Mouse (Mus musculus) adrenal gland, postnatal 10 days (tissue): Measurements from ENCODE around the gene Luc7l3. TPM values are rescaled to one million over a fixed set of nuclear protein-coding genes. Genes with fewer than 3 reads are reported as not detected.

ENCODE experiments used
- DNase-seq: peaks from one replicate; pipeline ENCODE4 v3.0.0; 2021; ENCODE audit warnings: mixed read lengths
- total RNA-seq, 2 experiments: library from RNA; stranded (reverse); gene quantifications; 2 replicates each; pipeline ENCODE4 v1.2.3; 2021

Gene Luc7l3
- total RNA-seq, 2 experiments from 2014 or later: 48.8 to 77.4 TPM

DNA sequence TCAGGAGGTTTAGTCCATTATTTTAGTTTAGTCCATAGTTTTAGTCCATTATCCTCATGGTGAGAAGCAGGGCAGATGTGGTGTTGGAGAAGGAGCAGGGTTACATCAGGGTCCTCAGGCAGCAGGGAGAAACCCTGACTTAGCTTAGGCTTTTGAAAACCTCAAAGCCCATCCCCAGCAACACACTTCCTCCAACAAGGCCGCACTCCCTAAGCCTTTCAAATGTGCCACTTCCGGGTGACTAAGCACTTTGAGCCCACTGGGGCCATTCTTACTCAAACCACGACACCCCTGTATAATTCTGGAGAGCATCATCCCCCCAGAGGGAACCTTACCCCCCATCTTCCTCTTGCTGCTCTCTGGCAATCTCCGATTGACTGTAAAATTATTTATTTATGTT lies 62.0 kb downstream of the Luc7l3 start:
- DNase-seq: no peak

DNA sequence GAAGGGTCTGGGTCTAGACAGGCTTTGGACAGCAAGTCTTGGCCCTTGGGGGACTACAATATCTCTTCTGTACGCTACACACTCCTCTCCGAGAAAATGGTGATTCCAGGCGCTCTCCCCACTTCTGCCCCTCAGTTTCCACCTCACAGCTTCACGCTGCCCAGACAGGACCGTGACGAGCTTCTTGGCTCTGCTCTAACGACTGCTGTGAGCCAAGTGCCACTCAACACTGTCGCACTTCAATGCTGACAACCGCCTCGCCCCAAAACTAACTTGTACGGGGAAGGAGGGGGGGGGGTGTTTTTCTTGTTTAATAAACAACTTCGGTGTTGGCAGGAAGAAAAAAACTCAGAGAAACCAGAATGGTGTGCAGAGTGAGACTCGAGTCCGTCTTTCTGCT lies 63.8 kb downstream of the Luc7l3 start:
- no peak for DNase-seq

DNA sequence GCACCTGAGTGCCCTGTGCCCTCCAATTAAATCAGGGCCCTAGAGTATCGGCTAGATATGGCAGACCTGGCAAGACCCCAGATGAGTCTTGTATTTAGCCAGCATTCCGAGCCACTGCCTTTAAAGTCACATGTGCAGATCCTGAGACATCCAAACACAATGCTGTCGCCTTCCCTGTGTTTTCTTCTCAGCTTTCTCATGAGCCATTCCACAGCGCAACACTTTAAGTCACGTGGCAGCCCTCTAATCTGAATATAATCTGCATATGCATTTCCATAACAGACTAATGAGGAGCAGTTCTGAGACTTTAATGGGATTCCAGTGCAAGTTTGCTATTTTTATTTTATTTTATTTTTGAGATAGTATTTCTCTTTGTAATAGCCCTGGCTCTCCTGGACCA lies 66.1 kb downstream of the Luc7l3 start:
- DNase-seq: no peak

DNA sequence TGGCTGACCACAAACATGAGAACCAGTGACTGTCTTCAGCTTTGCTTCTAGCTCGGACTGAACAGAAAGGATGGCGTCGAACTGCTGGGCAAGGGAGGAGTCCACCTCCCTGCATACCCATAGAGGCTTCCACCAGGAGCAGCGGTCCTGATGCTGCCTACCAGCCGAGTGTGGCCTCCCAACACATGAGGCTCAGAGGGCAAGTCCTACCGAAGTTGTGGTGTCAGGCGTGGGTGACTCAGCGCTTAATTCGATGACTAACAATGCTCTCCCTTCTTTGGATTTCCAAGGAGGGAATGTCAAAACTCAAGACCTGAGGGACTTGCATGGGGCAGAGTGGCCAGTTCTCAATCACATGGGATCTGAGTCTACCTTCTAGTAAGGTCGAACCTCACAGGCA lies 68.1 kb downstream of the Luc7l3 start:
- no peak for DNase-seq

DNA sequence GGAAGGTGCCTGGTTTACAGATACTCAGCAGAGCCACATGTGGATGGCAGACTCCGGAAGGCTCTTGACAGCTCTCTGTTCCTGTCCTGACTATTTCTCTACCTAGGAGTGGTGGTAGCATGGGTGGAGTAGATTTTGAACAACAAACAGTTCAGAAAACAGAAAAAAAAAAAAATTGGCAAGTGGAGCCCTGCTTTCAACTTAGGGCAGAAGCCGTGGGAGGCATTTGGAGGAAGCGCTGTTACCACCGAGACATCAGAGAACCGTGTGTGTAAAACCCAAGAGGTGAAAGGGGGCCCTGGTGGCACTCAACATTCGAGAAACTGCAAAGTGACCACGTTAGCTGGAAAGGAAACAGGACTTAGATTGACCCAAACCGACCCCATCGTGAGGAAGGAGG lies 68.6 kb downstream of the Luc7l3 start:
- DNase-seq: no peak

DNA sequence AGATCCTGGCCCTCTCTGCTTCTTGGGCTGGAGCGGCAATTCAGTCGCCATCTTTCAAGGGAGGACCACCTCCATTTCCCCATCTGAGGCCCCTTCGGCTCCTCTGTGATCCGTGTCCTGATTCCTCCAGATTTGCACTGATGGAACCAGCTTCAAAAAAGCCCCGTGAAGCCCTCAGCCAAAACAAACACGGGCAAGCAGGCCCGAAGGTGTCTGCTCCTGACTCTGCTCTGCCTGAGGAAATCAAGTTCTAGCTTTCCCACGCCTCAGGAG lies 75.1 kb downstream of the Luc7l3 start:
- DNase-seq: no peak

DNA sequence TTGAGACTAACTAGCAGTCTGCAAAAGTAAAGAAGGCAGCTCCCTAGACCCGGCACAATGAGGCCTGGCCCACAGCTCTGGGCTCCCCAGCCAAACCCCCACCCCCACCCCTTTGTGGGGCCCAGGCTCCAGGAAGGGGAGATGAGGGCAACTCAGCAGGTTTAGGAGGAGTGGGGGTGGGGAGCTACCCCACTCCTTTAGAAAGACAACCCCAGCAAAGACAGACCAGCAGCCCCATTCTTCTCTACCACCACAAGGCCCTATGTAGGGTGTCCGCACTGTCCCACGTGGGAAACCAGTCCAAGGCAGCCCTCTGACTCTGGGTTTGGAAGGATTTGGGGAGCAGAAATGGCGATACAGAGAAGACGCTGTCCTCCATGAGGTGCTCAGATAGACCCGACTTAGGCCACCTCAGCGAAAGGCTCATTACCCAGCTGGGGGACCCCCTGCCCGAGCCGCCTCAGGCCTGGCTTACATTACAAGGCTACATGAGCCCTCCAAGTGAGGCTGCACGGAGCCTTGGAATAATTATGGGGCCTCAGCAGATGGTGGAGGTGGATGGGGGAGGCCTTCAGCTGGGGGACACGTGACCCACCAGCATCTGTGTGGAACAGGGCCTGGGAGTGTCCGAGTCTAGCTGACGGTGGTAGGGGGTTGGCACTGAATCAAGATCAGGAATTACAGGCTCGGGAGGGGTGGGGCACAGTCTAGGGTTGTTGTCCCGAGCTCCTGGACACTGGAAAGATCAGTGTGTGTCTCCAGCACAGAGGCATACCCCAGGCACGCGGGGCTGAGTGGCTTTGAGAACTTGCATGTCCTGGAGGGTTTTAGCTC lies 75.6 kb downstream of the Luc7l3 start, which contains the start of gene Wfikkn2:
Wfikkn2 (minus strand) TSS at position 51 of the 834 bp plus-strand sequence.
- no peak for DNase-seq

DNA sequence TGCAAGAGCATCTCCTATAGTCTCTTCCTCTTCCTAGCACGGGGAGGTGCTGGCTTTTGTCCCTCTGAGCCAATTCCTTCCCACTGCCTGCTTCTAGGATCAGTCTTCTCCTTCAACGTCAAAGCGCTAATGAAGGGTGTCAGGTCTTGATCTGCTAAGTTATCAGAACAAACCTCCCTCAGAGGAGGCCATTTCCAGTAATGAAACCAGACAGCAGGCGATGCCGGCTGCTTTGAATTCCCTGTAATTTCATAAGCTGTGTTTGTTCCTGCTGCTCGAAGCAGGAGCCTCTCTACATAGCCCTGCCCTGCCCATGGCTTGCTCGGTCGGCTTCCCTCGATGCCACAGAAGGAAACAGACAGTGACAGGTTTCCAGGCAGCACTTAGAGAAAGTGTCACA lies 77.4 kb downstream of the Luc7l3 start:
- DNase-seq: no peak

DNA sequence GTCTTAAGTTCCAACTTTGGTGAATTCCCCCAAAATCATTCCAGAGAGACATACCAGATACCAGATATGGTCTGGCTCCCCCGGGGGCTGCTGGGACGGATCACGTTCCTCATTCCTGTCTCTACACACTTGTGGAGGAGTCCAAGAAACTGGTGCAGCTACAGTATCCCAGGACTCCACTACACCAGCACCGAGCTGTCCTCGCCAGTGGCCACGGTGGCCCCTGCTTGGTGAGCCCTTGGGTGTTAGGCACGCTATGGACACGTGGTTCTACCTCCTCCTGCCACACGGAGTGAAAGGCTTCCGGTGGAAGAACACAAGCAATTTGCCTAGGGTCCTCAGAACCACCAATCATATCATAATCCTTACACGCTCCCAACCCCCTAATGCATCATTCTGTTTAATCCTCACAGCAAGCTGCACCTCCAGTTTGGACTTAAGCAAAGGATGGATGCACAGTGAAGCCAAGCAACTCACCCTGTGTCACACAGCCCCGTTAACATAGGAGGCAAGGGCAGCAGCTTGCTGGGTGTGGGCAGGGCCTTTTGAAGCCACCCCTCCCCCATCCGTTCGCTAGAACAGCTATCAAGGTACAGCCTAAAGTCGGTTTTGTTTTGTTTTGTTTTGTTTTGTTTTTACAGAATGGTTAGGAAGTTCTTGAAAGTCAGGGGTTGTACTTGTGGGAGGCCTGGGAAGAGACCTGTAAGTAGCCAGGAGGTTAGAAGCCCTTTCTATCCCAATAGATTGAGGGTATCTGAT lies 78.2 kb downstream of the Luc7l3 start:
- DNase-seq: no peak

DNA sequence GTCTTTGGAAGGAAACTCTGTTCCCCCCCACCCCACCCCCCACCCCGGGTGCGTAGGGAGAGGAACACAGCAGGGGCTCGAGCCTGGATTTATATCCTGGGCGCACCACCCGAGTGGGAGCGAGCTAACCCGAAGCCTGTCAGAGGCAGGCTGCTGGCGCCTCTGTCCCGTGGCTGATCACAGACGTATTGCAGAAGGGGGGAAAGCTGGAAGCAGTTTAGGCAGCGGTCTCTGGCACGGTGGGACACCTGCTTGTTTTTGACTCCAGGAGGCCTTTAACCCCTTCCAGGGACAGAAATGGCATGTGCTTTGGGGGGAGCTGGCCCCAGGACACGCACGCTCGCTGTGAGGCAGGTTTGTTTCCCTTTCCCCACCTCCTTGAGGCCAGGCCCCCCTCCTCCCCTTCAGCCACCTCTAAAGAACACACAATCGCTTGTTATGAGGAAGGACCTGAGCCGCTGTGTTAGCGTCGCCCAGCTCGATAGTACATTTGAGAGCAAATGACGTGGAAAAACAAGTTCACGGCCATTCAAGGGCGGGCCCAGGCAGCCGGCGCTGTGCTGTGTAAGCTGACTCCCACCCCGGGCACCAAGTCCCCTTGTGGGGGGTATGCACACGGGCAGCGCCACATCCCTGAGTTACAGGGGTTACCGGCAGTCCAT lies 78.9 kb downstream of the Luc7l3 start:
- peak; percentile 54 for DNase-seq

DNA sequence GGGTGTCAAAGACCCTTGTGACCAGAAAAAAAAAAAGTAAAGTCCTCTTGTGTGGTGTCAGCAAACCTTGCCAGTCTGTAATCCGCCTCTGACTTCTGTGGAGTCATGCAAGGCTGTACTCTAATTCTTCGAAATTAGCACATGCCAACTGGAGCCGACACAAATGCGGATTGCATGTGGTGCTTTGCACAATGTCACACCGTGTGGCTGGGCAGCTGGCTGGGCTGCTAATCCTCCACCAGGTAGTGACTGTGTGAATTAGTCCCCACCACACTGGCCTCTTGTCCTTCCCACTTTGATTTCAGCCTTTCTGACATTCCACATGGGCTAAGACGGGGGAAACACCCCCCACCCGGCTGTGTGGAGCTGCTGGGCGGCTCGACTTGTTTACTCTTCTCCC lies 82.1 kb downstream of the Luc7l3 start:
- DNase-seq: no peak

DNA sequence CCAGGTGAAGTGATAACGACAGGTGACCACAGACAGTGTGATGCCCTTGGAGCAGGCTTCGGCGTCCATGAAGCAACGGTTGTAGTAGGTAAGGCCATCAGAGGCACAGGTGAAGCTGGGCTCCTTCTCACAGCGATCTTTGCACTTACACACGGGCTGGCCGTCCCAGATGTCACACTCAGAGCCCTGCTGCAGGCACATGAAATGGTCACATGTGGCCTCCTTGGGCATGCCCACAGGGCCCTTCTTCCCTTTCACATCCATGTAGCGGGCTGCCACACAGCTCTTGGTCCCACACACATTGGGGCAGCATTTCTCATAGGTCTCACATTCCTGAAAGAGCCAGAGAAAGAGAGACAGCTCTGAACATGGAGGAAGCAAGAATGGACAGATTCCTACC lies 83.0 kb downstream of the Luc7l3 start:
- DNase-seq: no peak

Other genes starting within 250 kb of the Luc7l3 start
- 100 to 1,000 TPM; 111 to 183 TPM for gene Tob1, start 110.5 kb downstream of the Luc7l3 start, total RNA-seq
- 1 to 10 TPM in 1 of 2 experiments, under 1 TPM in 1; 0.63 to 1.1 TPM for gene Wfikkn2, start 76.0 kb downstream of the Luc7l3 start, total RNA-seq
- gene Gm21885, start 40.1 kb downstream of the Luc7l3 start, total RNA-seq: not detected
- gene Ankrd40, start 6.0 kb upstream of the Luc7l3 start, total RNA-seq: 100 to 1,000 TPM; 110 to 130 TPM
- gene Abcc3, start 71.0 kb upstream of the Luc7l3 start, total RNA-seq: 1 to 10 TPM; 6.4 to 8.3 TPM
- 1 to 10 TPM; 2.1 to 2.8 TPM for gene Cacna1g, start 152.2 kb upstream of the Luc7l3 start, total RNA-seq
- gene Spata20, start 164.2 kb upstream of the Luc7l3 start, total RNA-seq: not detected
- 10 to 100 TPM in 1 of 2 experiments, 1 to 10 TPM in 1; 7.0 to 10.2 TPM for gene Epn3, start 178.0 kb upstream of the Luc7l3 start, total RNA-seq
- 1 to 10 TPM; 3.3 to 4.8 TPM for gene Mycbpap, start 199.8 kb upstream of the Luc7l3 start, total RNA-seq
- gene Rsad1, start 227.3 kb upstream of the Luc7l3 start, total RNA-seq: 10 to 100 TPM in 1 of 2 experiments, 1 to 10 TPM in 1; 8.3 to 10.1 TPM
- gene Chad, start 243.1 kb upstream of the Luc7l3 start, total RNA-seq: 1 to 10 TPM in 1 of 2 experiments, under 1 TPM in 1; 0.39 to 2.9 TPM